Mouse (Mus musculus) bone marrow macrophage, adult 2 months (primary cell): ENCODE measurements around the gene Zfp423. TPM values are rescaled to one million over a fixed set of nuclear protein-coding genes. Genes with fewer than 3 reads are reported as not detected.

Experiments
- H3K27ac ChIP-seq: 2 replicates; pipeline ENCODE4 v1.5.1; 2012; ENCODE audit warnings: low read depth, low read length; ENCODE audit not compliant: insufficient read depth
- H3K4me1 ChIP-seq: 2 replicates; pipeline ENCODE4 v1.6.1; 2012; ENCODE audit warnings: low read length; ENCODE audit not compliant: control insufficient read depth, insufficient read depth
- H3K4me3 ChIP-seq: 2 replicates; pipeline ENCODE4 v1.5.1; 2012; ENCODE audit warnings: mild to moderate bottlenecking, low read length, moderate library complexity; ENCODE audit not compliant: insufficient read depth
- CTCF ChIP-seq: IDR thresholded peaks from 2 replicates; pipeline ENCODE4 v1.5.1; 2012; ENCODE audit warnings: low read depth, mild to moderate bottlenecking, low read length, moderate library complexity
- POLR2A ChIP-seq: IDR thresholded peaks from 2 replicates; pipeline ENCODE4 v1.6.1; 2012; ENCODE audit warnings: mild to moderate bottlenecking, low read depth, low read length, borderline replicate concordance
- polyA plus RNA-seq: library from polyadenylated mRNA; stranded (reverse); fragments of >200 nt; gene quantifications from 2 replicates; pipeline ENCODE4 v1.2.4, GENCODE M21; 2012; ENCODE audit not compliant: missing spikeins, insufficient read depth, insufficient read length

Gene Zfp423
- polyA plus RNA-seq, 1 experiment = not detected

DNA sequence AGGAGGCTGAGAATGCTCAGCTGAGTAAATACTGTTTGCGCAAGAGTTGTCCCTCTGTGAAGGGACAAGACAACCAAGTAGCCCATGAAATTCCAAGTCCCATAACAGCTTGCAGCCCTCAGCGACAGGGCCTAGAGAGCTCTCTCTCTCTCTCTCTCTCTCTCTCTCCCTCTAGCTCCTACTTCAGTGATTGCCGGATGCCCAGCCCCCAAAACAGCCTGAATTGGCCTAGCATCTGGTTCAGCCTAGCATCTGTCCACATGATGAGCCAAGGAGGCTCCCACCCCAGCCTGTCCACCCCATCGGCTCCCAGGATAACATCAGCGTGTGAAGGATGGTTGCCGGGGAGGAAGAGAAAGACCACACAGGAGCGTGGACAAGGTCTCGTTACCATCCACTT, 200.6 kb downstream of the Zfp423 start:
- no peak overlapping the region for H3K4me3 ChIP-seq
- TF ChIP-seq CTCF = no peak
- no peak overlapping the region for H3K27ac ChIP-seq
- H3K4me1 ChIP-seq = no peaks in the 10 kb centered on the region

GRCm38 (mm10) chr8:87754853-87755252, 204.5 kb downstream of the Zfp423 start:
- H3K4me3 ChIP-seq = no peak overlapping the region
- no peaks in the 10 kb centered on the region for H3K4me1 ChIP-seq
- no peak for TF ChIP-seq CTCF
- TF ChIP-seq POLR2A = no peak
- H3K27ac ChIP-seq = no peak overlapping the region

DNA sequence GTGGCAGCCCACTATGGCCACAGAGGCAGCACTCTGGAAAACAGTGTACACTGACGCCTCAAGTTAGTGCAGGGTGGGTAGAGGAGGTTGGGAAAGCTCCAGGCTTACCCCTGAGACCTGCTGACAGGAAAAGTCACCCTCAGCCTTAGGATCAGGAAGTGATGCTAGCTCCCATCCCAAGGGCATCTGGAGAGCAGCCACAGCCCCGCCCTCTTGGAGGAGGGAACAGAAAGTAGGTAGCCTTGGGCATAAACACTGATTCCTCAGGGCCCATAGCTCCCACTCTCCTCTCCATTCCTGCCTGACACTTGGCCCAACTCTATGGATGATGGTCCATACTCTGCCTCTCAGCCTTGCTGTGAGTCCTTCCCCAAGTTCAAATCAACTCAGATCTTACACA, 205.8 kb downstream of the Zfp423 start:
- no peak overlapping the region for H3K27ac ChIP-seq
- no peaks in the 10 kb centered on the region for H3K4me1 ChIP-seq
- H3K4me3 ChIP-seq = no peak overlapping the region
- TF ChIP-seq POLR2A (no peak), CTCF (no peak)

DNA sequence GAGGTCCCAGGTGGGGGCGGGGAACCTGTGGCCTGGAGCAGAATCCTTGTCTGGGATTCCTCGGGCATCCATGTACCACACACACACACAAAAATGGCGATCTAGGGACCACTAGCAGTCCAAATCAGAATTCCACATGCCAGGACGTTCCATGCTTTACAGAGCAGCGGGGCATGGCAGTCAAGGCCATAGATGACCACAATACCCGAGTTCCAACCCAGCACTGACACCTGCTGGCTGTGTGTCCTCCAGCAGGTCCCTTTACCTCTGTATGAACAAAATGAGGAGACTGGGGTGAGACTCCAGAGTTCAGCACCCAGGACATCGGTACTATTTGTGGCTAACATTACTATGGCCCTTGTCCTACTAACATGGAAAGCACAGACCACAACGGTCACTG, 206.2 kb downstream of the Zfp423 start:
- no peak for TF ChIP-seq CTCF
- no peak for TF ChIP-seq POLR2A
- H3K4me1 ChIP-seq = no peaks in the 10 kb centered on the region
- no peak overlapping the region for H3K4me3 ChIP-seq
- H3K27ac ChIP-seq = no peak overlapping the region

GRCm38 (mm10) chr8:87752710-87753109, 206.7 kb downstream of the Zfp423 start:
- Histone ChIP-seq H3K4me3 (no peak overlapping the region), H3K4me1 (no peaks in the 10 kb centered on the region), H3K27ac (no peak overlapping the region)
- no peak for TF ChIP-seq POLR2A
- TF ChIP-seq CTCF = no peak

GRCm38 (mm10) chr8:87747582-87747981, 211.8 kb downstream of the Zfp423 start:
- Histone ChIP-seq H3K4me3 (no peak overlapping the region), H3K4me1 (no peaks in the 10 kb centered on the region), H3K27ac (no peak overlapping the region)
- no peak for TF ChIP-seq POLR2A
- TF ChIP-seq CTCF = no peak

GRCm38 (mm10) chr8:87747142-87747541, 212.3 kb downstream of the Zfp423 start:
- H3K4me1 ChIP-seq = no peaks in the 10 kb centered on the region
- TF ChIP-seq CTCF (no peak), POLR2A (no peak)
- no peak overlapping the region for H3K4me3 ChIP-seq
- H3K27ac ChIP-seq = no peak overlapping the region

DNA sequence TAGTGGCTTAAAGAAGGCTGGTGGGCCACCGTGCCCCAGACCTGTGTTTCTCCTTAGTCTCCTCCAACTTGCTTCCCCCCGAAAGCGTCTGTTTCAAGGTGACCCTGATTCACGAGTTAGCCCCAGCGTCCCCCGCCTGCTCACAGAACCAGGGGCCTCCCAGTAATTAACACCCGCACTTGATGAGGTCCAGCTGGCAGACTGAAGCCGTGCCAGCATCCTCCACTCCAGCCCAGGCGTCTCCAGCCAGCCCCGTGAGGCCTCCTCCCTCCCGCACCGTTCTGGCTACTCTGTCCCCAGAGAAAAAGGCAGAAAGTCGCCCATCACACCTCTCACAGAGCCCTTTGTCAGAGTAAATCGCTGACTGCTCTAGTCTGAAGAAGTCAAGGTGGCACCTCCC, 213.3 kb downstream of the Zfp423 start:
- TF ChIP-seq CTCF (no peak), POLR2A (no peak)
- no peaks in the 10 kb centered on the region for H3K4me1 ChIP-seq
- no peak overlapping the region for H3K4me3 ChIP-seq
- H3K27ac ChIP-seq = no peak overlapping the region

GRCm38 (mm10) chr8:87745125-87745698, 214.2 kb downstream of the Zfp423 start:
- Histone ChIP-seq H3K4me3 (no peak overlapping the region), H3K4me1 (no peaks in the 10 kb centered on the region), H3K27ac (no peak overlapping the region)
- no peak for TF ChIP-seq POLR2A
- no peak for TF ChIP-seq CTCF

DNA sequence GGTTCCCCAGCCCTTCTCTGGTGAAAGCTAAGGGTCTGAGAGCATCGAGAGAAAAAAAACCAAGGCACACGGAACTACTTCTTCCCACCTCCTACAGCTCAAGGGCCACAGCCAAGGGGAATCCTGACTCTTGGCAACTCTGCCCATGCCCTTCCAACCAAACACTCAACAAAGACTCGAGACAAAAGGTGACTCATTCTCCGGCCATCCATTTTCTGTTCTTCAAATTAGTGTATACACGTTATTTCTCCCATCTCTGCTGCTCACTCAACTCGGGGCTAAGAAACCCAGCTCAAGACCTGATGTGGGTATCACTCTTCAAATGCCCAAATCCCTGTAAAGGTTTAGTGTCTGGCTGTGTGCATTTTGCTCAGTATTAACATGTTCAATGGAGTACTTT, 214.8 kb downstream of the Zfp423 start:
- Histone ChIP-seq H3K4me3 (no peak overlapping the region), H3K27ac (no peak overlapping the region), H3K4me1 (no peaks in the 10 kb centered on the region)
- TF ChIP-seq CTCF (no peak), POLR2A (no peak)

DNA sequence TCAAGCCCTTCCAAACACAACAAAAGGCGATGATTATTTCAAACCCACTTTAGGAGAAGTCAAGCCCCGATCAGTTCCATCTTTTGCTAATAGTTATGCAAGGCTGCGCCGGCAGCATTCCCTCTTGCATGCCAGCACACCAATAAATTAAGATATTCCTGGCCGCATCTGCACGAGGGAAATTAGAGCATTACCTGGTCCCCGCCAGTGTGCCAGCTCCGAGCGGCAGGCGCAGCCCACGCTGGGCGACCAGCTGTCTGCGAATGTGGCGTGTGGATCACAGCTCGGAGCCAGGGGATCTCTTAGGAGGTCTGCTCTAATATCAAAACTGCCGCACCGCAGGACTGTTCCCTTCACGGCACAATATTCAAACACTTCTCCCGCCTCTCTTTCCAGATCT, 217.4 kb downstream of the Zfp423 start:
- no peak overlapping the region for H3K4me3 ChIP-seq
- TF ChIP-seq CTCF (no peak), POLR2A (no peak)
- H3K27ac ChIP-seq = no peak overlapping the region
- H3K4me1 ChIP-seq = no peaks in the 10 kb centered on the region

DNA sequence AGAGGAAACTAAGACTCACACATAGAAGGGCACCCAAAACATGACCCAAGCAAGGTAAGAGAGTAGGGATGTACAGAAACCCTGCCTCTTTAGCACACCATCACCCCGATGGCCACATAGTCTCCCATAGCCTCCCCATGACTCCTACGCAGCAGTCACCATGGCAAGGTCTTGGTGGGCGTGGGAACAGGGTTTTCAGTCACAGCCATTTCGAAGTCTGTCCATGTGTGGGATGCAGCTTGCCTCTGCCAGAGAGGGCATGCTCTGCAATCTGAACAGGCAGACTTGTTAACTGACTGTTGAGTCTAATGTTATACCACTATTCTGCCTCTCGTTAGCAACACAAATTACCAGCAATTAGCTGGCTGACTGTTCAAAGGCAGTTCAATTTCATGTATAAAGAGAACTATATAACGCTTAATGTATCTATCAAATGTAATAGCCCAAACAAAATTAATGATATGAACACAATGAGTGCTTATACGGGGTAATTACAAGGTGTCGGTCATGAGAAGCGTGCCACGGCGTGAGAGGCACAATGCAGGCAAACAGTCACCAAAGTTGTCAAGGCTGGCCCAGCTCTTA, 218.4 kb downstream of the Zfp423 start:
- no peak for TF ChIP-seq CTCF
- no peak for TF ChIP-seq POLR2A
- no peaks in the 10 kb centered on the region for H3K4me1 ChIP-seq
- no peak overlapping the region for H3K4me3 ChIP-seq
- no peak overlapping the region for H3K27ac ChIP-seq
